Mouse (Mus musculus) liver, adult (tissue): ENCODE data around the gene Snx8.

Experiments used
- GATA4 ChIP-seq: IDR thresholded peaks from 2 replicates; pipeline ENCODE4 v1.6.1; 2014; ENCODE audit warnings: mild to moderate bottlenecking, low read length; ENCODE audit not compliant: insufficient replicate concordance

Snx8 gene

DNA sequence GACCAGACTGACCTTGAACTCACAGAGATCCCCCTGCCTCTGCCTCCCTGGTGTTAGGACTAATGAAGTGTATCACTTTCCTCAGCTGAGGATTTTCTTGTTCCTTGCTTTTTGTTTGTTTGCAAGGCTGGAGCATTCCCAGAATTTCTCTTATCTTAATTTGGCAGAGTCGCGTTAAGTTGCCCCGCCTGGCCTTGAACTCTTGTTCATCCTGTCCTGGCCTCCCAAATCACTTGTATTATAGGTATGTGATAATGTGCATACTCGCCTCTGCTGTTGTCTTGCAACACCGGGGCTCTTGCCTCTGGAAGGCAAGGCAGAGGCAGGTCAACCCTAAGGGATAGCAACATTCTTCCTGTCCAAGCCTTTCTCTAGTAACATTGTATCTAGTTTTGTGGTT, 65.0 kb downstream of the Snx8 start:
- no peak for TF ChIP-seq GATA4

DNA sequence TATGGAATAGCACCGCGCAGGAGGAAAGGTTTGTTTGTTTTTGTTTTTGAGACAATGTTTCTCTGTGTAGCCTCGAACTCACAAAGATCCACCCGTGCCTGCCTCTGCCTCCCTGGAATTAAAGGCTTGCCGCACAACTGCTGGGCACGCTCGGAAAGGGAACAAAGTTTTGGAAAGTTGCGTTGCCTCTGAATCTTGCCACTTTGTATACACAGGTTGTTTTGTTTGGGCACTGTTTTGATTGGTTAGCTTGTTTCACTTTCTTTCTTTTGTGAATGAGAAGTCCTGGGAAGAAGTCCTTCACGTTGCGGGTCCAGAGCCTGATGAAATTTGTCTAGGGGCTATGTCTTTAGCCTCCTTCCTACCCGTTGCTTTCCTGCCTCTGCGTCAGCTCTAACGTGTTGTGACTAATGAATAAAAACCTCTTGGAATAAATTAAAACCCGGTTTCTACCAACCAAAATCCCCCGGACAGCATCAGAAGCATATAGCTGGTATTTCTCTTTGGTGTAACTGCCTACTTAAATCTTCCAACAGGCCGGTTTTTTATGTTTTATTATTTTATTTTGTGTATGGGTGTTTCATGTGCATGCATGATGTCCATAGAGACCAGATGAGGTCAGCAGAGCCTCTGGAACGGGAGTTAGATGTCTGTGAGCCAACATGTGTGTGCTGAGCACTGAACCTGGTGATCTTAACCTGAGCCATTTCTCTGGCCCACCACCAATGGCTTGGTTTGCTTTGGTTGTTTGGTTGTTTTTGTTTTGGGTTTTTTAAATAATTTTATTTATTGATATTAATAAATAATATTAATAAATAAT, 67.1 kb downstream of the Snx8 start:
- TF ChIP-seq GATA4: no peak

DNA sequence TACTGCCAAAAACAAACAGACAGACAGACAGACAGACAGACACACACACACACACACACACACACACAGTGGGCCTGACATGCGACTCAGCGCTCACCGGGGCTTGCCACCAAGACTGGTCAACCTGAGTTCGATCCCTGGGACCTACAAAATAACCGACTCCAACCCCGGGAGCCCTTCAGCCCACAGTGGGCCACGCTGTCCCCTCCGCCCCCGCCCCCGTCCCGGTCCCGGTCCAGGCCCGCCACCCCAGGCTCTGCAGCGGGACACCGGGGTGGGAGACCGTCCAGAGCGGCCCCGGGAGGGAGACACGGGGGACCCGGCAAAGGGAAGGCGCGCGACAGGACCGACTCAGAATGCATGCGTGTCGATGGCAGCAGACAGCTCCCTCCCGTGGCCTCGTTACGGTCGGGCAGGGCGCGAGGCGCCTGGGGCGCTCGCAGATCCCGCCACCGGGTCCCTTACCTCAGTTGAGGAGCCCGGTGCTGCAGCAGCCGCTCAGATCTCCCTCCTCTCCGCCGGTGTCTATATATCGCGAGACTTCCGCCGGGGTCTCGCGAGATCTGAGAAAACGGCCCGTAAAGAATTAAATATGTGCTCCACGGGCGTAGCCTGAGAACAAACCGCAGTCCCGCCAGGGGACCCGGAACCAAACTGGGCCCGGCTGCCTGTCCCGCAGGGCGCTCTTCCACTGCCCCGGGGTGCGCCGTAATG, 67.9 kb downstream of the Snx8 start, which contains the start of the genes Mad1l1 and Nudt1:
Mad1l1 (minus strand) TSS at position 511 of the 714 bp plus-strand sequence.
Nudt1 (plus strand) TSS at position 615 of the 714 bp plus-strand sequence.
- TF ChIP-seq GATA4: no peak

DNA sequence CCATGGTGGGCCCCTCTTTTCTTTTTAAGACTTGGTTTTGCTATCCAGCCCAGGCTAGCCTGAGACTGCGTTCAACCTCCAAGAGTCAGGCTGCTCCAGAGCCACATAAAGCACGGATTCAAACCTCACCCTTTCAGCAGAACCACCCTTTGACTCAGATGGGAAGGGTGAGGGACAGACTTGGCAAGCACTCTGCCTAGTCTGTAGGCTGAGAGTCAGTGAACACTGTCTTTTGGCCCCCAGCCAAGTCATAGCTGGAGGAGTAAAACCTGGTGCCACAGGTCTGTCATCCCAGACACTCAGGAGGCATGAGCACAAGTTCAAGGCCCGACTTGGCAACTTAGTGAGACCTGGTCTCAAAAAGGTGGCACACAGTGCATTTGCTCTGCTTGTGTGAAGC, 72.3 kb downstream of the Snx8 start:
- no peak for TF ChIP-seq GATA4

DNA sequence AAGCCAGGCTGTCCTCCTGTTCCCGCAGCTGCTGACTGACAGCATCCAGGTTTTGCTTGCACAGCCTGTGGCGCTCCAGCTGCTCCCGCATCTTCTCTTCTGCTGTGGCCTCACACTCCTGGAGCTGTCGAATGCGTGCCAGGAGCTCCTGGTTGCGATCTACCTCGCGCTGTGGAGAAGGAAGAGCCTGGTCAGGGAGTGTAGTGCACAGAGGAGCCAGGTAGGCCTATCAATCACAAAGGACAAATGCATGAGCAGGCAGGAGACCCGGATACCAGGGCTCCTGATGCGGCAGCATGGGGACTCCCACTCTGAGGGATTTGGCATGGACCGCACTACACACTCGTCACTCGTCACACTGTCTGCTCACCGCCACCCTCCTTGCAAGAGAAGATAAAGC, 81.5 kb downstream of the Snx8 start:
- no peak for TF ChIP-seq GATA4

DNA sequence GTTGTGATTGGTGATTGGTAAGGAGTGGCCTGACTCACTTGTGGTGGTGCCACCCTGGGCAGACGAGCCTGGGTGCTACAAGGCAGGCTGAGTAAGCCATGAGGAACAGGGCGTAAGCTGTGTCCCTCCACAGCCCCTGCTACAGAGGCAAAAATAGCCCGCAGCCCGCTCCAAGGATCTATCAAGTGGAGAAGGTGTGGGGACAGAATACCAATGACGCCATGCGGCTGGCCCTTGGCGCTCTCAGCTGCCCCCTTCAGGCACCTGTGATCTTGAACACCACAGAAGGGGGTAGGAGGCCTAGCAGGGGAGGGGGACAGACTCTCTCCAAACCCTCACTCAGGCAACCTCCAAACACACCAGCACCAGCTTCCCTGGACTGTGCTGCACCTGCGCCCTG, 83.0 kb downstream of the Snx8 start:
- TF ChIP-seq GATA4: no peak

DNA sequence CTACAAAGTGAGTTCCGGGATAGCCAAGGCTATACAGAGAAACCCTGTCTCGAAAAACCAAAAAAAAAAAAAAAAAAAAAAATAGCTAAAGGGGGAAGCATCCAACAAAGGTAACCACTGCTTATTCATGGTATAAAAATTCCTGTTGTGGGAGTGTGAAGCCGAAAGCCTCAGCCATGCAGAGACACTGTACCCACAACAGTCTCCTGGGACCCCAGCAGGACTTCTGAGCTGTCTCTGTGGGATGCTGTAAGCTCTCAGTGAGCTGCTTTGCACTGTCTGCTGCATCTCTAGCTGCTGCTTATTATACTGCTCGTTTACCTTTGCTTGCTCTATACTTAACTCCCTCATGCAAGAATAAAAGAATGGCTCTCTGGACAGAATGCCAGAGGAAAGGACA, 90.8 kb downstream of the Snx8 start:
- no peak for TF ChIP-seq GATA4

DNA sequence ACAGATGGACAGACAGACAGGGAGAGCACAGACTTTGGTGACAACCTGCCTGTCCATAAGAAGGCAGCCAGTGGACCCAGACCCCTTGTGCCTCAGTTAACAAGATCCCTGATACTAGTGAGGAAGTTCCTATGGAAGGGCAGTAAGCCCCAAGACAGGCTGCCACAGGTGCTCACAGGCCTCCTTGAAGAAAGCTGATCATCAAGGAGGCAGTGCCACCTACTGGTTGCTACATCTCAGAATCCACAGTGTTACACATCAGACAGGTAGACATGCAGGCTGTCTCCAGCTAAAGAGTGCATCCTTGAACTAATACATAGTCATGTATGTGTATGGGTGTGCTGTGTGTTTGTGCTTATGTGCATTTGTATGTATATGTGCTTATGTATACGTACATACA, 96.9 kb downstream of the Snx8 start:
- TF ChIP-seq GATA4: no peak
